Mouse (Mus musculus) stomach, embryonic 14.5 days (tissue): Measurements from ENCODE around the gene Lipe. TPM values are rescaled to one million over a fixed set of nuclear protein-coding genes. Genes with fewer than 3 reads are reported as not detected.
A peak's percentile ranks its signal among the peaks of the same experiment; 100 is the strongest.

Experiments used
- ATAC-seq: fragments of 200-750 bp; cut with Nextera tagmentation; 2 replicates; pipeline ENCODE4 v1.8.0; 2017; ENCODE audit warnings: low read depth, moderate TSS enrichment; ENCODE audit not compliant: insufficient number of reproducible peaks, insufficient read depth, low FRiP score
- H3K27ac ChIP-seq: fragments of 300-500 bp; sonication (generic); 2 replicates; pipeline ENCODE4 v1.5.1; 2014; ENCODE audit warnings: mild to moderate bottlenecking, low read length, moderate library complexity, mixed read lengths
- H3K27me3 ChIP-seq: fragments of 300-500 bp; sonication (generic); 2 replicates; pipeline ENCODE4 v1.6.1; 2014; ENCODE audit warnings: low read length, control low read depth, mixed read lengths; ENCODE audit not compliant: control insufficient read depth, insufficient read depth
- H3K36me3 ChIP-seq: fragments of 300-500 bp; sonication (generic); 2 replicates; pipeline ENCODE4 v1.6.1; 2014; ENCODE audit warnings: mild to moderate bottlenecking, control low read depth, low read length, moderate library complexity, mixed read lengths; ENCODE audit not compliant: control insufficient read depth, insufficient read depth
- H3K4me1 ChIP-seq: fragments of 300-500 bp; sonication (generic); 2 replicates; pipeline ENCODE4 v1.6.1; 2014; ENCODE audit warnings: low read length, control low read depth, mixed read lengths; ENCODE audit not compliant: control insufficient read depth, insufficient read depth
- H3K4me2 ChIP-seq: fragments of 300-500 bp; sonication (generic); replicated peaks from 2 replicates; pipeline ENCODE4 v1.6.1; 2014; ENCODE audit warnings: low read depth, low read length, control low read depth
- H3K4me3 ChIP-seq: fragments of 300-500 bp; sonication (generic); 2 replicates; pipeline ENCODE4 v1.5.1; 2014; ENCODE audit warnings: low read depth, low read length, control low read depth
- H3K9ac ChIP-seq: fragments of 300-500 bp; sonication (generic); replicated peaks from 2 replicates; pipeline ENCODE4 v1.6.1; 2014; ENCODE audit warnings: low read depth, mild to moderate bottlenecking, control low read depth, low read length, moderate library complexity, mixed read lengths
- H3K9me3 ChIP-seq: fragments of 300-500 bp; sonication (generic); 2 replicates; pipeline ENCODE4 v1.6.1; 2016; ENCODE audit warnings: low read depth, low read length, control low read depth; ENCODE audit not compliant: control insufficient read depth
- WGBS: fragments of 180-500 bp; shearing (Covaris S2); extraction: QIAGEN DNeasy Blood & Tissue Kit; methylation state at CpG from one replicate; pipeline ENCODE4 v1.1.7; 2014; 5-methylcytosine and 5-hydroxymethylcytosine counted together
- polyA plus RNA-seq: library from polyadenylated mRNA; unstranded; fragments of >200 nt; fragmentation: Nextera tagmentation; extraction: Ambion mirVana; gene quantifications from 2 replicates; pipeline ENCODE4 v1.2.1, GENCODE M21; 2014

Lipe gene
- polyA plus RNA-seq, 1 experiment from 2014 or later, result 3.7 TPM

DNA sequence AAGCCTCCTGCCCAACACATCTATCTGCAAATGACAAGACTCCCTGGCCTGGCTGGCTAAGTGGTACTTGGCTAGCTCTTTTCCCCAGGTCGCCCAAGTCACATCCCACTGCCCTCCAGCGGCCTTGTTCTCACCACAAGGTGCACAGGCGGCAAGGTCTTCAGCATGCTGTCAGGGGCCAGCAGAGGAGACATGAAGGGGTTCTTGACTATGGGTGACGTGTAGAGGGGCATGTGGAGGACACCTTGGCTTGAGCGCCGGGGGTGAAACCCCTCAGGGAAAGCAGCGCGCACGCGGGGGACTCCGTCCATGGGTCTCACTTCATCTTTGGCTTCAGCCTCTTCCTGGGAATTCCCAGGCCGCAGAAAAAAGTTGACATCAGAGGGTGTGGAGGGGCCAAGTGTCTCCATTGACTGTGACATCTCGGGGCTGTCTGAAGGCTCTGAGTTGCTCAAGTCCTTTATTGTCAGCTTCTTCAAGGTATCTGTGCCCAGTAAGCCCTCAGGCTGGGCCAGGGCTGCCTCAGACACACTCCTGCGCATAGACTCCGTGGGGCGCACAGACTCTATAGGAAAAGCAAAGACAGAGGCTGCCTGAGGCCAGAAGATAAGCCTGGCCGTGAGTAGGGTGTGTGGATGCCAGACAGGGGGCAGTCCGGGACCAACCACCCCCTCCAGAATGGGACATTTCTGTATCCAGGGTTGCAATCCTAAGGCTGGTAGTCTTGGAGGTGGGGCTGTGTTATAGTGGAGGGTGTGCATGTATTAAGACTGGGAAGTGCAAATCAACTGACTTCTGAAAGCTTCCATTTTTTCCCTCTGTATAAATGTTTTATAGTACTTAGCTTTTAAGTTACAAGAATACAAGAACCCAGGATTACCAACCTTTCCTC lies 17.9 kb downstream of the Lipe start:
- Histone ChIP-seq H3K4me3 (peak overlapping the region; percentile 33; the same call in 1 of the 2 replicates), H3K36me3 (peaks cover 16% of the 10 kb centered on the region; the same call in 1 of the 2 replicates), H3K4me2 (peak overlapping the region; percentile 71), H3K9me3 (no peaks in the 10 kb centered on the region), H3K27me3 (no peaks in the 10 kb centered on the region), H3K9ac (no peak overlapping the region), H3K27ac (no peak overlapping the region), H3K4me1 (peaks cover 2% of the 10 kb centered on the region; the same call in 1 of the 2 replicates)
- ATAC-seq, result no peak; the same call in 1 of the 2 replicates
- WGBS, result 64% methylated on average over 18 of the region's 18 CpGs

DNA sequence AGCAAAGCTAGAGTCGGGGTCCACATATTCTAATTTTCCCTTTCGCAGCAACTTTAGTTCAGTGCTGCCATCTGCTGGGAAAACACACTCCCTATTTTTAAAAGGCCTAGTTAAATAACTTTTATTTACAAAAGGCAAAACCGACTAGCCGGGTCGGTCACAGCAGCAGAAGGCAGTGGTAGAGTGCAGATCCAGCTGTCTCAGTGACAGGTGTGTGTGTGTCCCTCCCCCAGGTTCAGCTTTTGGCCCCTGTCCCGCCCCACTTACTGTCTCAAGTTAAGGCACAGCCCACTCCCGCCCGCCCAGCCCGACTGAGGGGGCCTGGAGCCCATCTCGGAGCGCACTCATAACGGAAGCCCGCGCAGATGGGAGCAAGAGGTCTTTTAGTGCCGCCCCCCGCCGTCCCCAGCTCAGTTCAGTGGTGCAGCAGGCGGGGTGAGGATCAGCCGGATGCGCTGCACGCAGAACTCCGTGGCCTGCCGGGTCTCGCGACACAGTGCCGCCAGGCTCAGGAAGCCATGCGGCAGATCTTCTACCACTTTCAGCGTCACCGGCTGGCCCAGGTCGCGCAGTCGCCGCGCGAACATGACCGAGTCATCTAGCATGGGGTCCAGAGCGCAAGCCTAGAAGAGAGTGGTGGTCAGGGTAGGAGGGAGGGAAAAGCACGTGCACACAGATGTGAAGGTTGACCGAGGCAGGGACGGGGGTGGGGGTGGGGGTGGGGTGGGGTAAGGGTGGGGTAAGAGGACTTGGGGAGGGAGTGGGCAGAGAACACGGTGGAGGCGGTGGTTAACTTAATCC lies 18.8 kb downstream of the Lipe start:
- H3K27me3 ChIP-seq, result no peaks in the 10 kb centered on the region
- 1% methylated on average over 42 of the region's 42 CpGs for WGBS
- H3K36me3 ChIP-seq, result peaks cover 11% of the 10 kb centered on the region; the same call in 1 of the 2 replicates
- H3K9ac ChIP-seq, result 0 out of 2 replicates have a peak overlapping the region, but pooled peaks have one; percentile 25
- ATAC-seq, result peak; percentile 64
- H3K4me3 ChIP-seq, result peak overlapping the region; percentile 33
- H3K4me2 ChIP-seq, result peak overlapping the region; percentile 71
- H3K4me1 ChIP-seq, result no peaks in the 10 kb centered on the region; the same call in 1 of the 2 replicates
- H3K9me3 ChIP-seq, result no peaks in the 10 kb centered on the region
- H3K27ac ChIP-seq, result peak overlapping the region; percentile 33; the same call in 1 of the 2 replicates

DNA sequence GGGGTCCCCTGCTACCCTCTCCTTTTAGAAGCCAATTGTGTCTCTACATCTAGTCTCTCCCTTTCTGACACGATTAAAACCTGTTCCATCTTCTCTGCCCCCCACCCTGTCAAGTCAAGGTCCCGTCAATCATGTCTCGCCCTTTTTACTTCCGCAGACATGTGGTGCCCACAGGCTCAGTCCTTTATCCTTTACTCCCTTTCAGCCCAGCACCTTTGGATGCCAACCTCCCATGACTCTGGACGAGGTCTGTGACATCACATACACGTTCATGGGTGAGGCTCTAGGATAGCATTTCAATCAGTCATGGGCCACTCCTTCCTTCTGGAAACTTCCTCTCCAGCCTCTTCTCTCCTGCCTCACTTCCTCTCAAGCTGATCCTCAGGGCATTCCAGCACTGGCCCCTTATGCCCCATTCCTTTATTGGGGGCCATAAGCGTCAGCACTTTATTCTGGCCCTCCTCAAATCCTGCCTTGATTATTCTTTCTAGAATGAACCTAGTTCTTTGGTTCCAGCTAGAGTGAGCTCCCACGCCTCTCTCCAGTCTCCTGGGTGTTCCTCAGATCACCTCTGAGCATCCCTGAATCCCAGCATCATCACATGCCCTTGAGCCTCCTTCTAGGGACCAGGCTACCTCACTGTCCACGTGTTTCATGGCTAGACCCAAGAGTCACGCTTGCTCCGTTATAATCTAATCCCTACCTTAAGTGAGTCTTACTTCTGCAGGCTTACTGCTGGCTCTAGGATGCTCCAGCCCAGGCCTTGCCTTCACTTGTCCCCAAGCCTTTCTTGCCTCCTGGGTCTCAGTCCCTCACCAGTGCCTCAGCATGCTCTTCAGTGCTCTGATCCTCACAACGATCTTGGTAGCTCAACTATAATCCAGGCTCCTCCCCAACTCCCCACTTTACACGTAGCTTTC lies 20.1 kb downstream of the Lipe start:
- no peak overlapping the region for H3K4me3 ChIP-seq
- H3K9me3 ChIP-seq, result no peaks in the 10 kb centered on the region
- H3K36me3 ChIP-seq, result peaks cover 6% of the 10 kb centered on the region; the same call in 1 of the 2 replicates
- no peaks in the 10 kb centered on the region for H3K27me3 ChIP-seq
- H3K27ac ChIP-seq, result no peak overlapping the region
- 81% methylated on average over 13 of the region's 13 CpGs for WGBS
- H3K4me1 ChIP-seq, result no peaks in the 10 kb centered on the region; the same call in 1 of the 2 replicates
- H3K9ac ChIP-seq, result no peak overlapping the region
- no peak overlapping the region for H3K4me2 ChIP-seq
- ATAC-seq, result no peak

DNA sequence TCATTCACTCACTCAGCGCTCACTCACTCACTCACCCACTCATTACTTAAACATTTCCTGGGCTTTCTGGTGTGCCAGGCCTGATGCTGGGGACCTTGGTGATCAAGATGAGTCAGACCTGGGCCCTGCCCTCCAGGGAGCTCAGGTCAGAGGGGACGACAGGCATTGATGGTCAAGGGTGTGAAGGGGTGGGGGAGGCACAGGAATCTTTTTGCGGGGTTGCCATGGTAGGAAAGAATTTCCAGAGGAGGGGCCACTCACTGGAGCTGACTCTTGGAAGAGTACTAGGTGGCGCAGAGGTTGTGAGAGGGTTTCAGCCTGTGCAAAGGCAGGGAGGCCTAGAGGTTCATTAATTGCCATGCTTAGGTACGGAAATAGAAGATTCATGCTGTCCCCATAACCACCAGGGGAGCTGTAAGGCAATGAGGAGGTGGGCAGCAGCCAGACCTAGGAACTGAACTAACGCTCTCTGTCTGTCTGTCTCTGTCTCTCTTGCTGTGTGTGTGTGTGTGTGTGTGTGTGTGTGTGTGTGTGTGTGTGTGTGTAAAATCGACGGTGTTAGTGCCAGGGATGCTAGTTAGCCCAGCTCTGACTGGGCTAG lies 21.3 kb downstream of the Lipe start:
- Histone ChIP-seq H3K4me1 (no peaks in the 10 kb centered on the region; the same call in 1 of the 2 replicates), H3K27me3 (no peaks in the 10 kb centered on the region), H3K36me3 (no peaks in the 10 kb centered on the region), H3K4me3 (no peak overlapping the region), H3K9ac (no peak overlapping the region), H3K27ac (no peak overlapping the region), H3K4me2 (peak overlapping the region; percentile 41), H3K9me3 (no peaks in the 10 kb centered on the region)
- no peak for ATAC-seq
- 38% methylated on average over 8 of the region's 8 CpGs for WGBS

DNA sequence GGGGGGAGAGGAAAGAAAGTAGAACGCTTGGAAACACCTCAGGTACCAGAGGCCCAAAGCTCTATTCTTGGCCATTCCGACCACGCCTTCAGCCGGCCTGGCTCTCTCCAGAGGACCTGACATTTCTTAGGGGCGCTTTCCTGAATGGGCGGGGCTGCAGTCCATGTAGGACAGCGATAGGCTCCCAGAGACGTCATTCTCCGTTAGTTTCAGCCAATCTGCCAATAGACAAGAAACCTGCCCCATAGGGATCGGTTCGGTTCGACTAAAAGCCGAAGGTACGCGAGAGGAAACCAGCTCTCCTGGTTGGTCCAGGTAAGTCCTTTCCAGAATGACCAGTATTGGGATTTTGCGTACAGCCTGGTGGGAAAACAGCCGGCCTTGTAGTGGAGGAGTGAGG lies 22.0 kb downstream of the Lipe start:
- peak overlapping the region; percentile 41 for H3K4me2 ChIP-seq
- no peaks in the 10 kb centered on the region for H3K27me3 ChIP-seq
- no peaks in the 10 kb centered on the region for H3K36me3 ChIP-seq
- no peaks in the 10 kb centered on the region; the same call in 1 of the 2 replicates for H3K4me1 ChIP-seq
- H3K4me3 ChIP-seq, result peak overlapping the region; percentile 10; the same call in 1 of the 2 replicates
- no peak overlapping the region for H3K9ac ChIP-seq
- no peak overlapping the region for H3K27ac ChIP-seq
- 5% methylated on average over 17 of the region's 17 CpGs for WGBS
- no peaks in the 10 kb centered on the region for H3K9me3 ChIP-seq
- ATAC-seq, result peak; percentile 51; the same call in 1 of the 2 replicates

DNA sequence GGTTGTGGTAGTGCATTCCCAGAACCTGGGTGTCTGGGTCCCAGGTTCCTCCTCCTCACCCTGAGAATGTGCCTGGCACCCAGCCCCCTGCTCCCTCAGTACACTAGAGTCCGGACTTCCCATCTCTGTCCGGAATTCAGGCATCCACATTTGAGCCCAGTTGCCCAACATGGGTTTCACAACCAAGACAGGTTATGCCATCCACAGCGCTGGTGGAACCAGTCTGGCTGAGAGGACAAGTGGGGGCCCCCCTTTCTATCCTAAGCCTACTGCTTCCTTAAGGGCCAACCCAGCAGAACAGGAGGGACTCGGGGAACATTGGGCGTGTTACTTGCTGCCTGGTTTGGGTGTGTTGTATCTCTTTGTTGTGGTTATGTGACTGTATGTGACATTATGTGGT lies 26.1 kb downstream of the Lipe start:
- Histone ChIP-seq H3K4me2 (no peak overlapping the region), H3K9ac (no peak overlapping the region), H3K27ac (no peak overlapping the region), H3K4me3 (no peak overlapping the region), H3K36me3 (no peaks in the 10 kb centered on the region), H3K4me1 (no peaks in the 10 kb centered on the region), H3K27me3 (peaks cover 16% of the 10 kb centered on the region; the same call in 1 of the 2 replicates), H3K9me3 (no peaks in the 10 kb centered on the region)
- 78% methylated on average over 5 of the region's 5 CpGs for WGBS
- no peak for ATAC-seq

DNA sequence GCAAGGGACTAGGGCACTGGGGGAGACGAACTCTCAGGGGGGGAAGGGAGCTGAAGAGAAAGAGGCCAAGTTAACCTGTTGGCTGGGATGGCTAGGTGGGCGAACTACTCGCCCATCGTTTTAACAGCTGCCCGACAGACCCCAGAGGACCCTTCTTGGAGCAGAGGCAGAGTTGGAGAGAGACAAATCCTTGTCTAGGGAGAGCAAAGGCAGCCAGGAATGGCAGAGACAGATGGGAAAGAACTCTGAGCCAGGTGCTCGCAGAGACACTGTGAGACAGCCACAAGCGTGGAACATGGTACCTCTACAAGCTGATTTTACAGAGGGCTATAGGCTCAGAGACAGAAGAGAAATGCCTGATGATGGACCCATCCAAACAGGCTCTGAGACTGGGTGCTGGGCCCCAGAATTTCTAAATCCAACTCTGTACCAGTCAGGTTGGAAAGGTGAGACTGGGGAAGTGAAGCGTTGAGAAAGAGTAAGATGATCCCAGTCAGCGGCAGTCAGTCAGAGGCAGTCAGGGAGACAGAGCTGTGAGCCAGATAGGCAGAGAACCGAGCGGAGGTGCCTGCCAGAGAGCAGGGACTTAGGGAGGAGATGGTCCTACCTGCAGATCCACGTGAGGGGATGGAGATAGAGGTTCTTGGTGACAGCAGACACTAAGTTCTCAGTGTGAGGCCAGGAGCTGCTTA lies 29.3 kb downstream of the Lipe start, which contains the start of gene Cnfn:
TSS of gene Cnfn (minus strand) at position 667 of the 692 bp plus-strand sequence.
- H3K9ac ChIP-seq, result no peak within 1 kb of the TSS
- no peaks in the 10 kb centered on the region for H3K9me3 ChIP-seq
- no peak for ATAC-seq
- H3K36me3 ChIP-seq, result 0 out of 2 replicates have a peak, but pooled peaks cover 4% of the 10 kb centered on the region
- H3K27me3 ChIP-seq, result peaks cover 16% of the 10 kb centered on the region; the same call in 1 of the 2 replicates
- H3K4me3 ChIP-seq, result no peak within 1 kb of the TSS
- WGBS, result 52% methylated on average over 12 of the region's 12 CpGs
- no peaks in the 10 kb centered on the region for H3K4me1 ChIP-seq
- H3K4me2 ChIP-seq, result no peak within 1 kb of the TSS
- H3K27ac ChIP-seq, result no peak within 1 kb of the TSS
